Mouse (Mus musculus) cerebellum, adult 2 months (tissue): Measurements from ENCODE around the gene Tcfl5.

Source experiments
- CTCF ChIP-seq: fragments of 200-500 bp; IDR thresholded peaks from 2 replicates; pipeline ENCODE4 v1.5.1; 2011; ENCODE audit warnings: low read depth, mild to moderate bottlenecking, control low read depth, low read length, moderate library complexity, borderline replicate concordance; ENCODE audit not compliant: insufficient read depth
- POLR2A ChIP-seq: fragments of 200-500 bp; IDR thresholded peaks from 2 replicates; pipeline ENCODE4 v1.6.1; 2011; ENCODE audit warnings: low read length, control low read depth, borderline replicate concordance; ENCODE audit not compliant: insufficient read depth

DNA sequence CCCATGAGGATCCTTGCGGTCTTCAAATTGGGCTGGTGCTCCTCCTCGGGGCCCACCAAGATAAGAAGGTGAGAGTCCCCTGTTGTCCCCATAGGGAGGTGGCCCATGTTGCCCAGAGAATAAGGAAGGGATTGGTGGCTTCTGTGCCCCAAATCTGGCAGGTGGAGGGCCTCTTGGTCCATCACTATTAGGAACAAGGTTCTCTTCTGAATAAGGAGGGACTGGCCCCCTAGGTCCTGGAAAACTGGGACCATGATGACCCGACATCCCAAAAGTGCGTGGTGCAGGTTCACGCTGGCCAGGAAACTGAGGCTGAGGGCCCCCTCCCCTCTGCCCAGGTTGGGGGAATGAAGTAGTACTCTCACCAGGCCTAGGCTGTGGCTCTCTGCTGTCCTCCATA is 18.0 kb upstream of the Tcfl5 start:
- TF ChIP-seq CTCF (no peak), POLR2A (no peak)
